Mouse (Mus musculus): ENCODE data around the gene Taok3.

Gene Taok3

DNA sequence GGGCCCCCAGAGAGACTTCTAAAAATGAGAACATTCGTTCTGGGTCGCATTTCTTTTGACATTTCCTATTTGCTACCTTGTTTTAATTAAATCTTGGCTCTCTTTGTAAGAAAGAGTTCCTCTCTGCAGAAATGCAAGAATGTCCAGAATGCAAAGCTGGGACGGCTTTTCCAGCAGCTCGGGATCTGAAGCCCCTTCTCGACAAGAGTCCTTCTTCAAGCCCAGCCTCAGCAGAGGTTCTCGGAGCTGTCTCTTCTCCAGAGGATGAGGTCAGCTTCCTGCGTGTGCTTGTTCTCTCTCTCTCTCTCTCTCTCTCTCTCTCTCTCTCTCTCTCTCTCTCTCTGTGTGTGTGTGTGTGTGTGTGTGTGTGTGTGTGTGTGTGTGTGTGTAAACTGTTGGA lies 2.2 kb upstream of the Taok3 start:
- no peak for DNase-seq (ENCODE audit: low spot score in 2 of 2)

DNA sequence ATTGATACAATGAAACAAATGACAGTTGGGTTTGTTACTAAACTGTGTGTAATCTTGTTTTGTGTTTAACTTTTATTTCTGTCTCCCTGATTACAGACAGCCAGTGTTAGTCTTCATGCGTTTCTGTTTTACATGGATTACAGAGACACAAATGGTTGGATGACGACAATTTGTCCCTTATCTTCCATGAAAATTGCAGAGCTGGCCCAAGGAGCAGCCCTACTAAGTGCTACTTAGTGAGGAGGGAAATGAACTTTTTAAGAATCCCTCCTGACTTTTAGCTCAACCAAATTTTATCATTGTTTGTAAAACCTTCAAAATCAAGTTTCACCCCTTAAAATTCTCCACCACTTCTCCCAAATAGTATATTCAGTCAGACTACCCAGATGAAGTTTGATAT lies 1.7 kb upstream of the Taok3 start:
- DNase-seq (ENCODE audit: low spot score in 2 of 2): no peak

DNA sequence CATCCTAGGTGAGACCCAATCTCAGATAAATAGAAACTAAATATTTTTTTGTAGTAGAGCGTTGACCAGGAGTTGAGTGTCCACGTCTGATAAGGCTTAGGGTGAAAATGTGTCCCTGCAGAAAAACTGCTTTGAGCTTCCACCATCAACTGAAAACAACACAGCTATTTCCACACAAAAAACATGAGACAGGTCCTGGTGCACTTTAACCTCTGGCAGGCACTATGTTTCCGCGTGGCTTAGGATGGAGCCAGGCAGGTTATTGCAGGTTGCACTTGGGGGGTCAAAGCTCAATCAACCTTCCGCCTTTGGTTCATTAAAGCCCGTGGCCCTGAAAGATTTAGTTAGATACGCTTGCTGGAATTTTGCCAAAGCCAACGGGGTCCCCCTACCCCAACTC lies 1.1 kb upstream of the Taok3 start:
- no peak for DNase-seq (ENCODE audit: low spot score in 2 of 2)

DNA sequence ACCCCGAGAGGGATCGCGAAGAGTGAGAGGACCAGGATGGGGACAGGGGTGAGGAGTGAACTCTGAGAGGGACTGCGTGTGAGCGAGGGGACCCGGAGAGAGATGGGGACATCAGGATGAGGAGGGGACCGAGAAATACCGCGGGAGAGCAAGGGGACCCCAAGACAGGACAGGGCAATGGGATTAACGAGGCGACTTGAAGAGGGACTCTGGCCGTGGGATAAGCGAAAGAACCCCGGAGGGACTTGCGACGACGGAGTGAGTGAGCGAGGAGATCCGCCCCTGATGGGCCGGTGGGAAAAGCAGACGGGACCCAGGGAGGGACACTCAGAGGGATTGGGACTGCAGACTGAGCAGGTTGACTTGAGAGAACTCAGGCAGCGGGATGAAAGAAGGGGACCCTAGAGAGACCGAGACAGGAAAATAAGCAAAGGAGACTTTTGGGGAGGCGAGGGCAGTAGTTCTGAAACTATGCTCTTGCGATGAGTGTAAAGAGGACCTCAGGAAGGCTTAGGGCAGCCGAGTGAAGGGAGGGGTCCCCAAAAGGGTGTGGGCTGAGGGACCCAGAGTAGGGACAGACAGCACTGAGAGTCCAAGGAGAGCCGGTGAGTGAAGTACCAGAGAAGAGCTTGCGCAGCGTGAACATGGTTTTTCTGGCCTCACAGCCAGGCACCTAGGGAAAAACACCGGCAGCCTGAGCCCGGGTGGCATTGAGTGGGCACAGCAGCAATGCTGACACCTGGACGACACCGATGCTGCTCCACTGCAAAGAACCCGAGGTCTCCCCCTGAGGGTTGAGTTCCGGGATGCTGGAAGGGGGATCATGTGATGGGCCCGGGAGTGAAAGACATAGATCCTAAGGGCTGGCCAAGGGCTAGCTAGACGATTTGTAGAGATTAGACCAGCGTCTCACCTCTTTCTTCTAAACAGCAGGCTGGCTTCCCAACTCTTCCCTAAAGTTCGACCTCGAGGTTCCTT lies 849 bp downstream of the Taok3 start:
- DNase-seq (ENCODE audit: low spot score in 2 of 2): no peak

DNA sequence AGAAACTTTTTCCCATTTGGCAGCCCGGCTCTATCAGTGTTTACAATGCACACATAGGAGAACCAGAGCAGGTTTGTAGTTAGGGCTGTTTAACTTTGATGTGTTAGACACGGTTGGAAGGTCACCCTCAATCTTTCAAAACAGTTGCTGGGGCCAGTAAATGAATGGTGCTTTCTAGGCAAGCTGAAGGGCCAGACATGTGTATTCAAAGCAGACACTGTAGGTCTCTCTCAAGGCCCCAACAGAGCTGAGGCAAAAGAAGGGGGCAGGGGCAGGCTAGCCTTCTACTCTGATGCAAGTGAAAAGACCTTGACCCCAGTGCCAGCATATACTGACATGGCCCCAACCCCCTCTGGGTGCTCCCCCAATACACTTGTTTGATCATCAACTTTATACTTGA lies 1.7 kb downstream of the Taok3 start:
- no peak for DNase-seq (ENCODE audit: low spot score in 2 of 2)

DNA sequence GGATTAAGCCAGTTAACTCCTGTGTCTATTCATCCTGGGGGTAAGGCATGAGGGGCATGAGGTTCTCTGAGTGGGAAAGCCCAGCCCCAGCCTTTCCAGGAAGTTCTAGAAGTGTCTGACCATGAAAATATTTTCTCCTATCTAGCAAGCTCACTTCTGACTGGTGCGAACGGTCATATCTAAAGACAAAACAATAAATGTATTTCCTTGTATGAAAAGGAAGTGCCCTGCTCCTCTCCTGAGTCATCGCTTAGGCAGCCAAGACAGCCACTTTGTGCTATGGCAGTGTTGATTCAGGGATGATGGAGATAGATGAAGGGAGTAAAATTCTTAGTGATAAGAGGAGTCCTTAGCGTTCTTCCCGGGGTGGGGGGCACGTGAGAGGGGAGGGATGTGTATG lies 3.2 kb downstream of the Taok3 start:
- DNase-seq (ENCODE audit: low spot score in 2 of 2): no peak

DNA sequence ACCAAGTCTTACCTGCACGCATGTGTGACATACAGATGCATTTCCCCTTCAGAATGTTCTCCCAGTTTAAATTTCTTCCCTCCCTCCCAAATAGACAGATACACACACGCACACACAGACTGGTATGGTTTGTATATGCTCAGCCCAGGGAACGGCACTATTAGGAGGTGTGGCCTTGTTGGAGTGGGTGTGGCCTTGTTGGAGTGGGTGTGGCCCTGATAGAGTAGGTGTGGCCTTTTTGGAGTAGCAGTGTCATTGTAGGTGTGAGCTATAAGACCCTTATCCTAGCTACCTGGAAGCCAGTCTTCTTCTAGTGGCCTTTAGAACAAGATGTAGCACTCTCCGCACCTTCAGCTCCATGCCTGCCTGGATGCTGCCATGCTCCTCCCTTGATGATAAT lies 3.9 kb downstream of the Taok3 start:
- DNase-seq (ENCODE audit: low spot score in 2 of 2): no peak

DNA sequence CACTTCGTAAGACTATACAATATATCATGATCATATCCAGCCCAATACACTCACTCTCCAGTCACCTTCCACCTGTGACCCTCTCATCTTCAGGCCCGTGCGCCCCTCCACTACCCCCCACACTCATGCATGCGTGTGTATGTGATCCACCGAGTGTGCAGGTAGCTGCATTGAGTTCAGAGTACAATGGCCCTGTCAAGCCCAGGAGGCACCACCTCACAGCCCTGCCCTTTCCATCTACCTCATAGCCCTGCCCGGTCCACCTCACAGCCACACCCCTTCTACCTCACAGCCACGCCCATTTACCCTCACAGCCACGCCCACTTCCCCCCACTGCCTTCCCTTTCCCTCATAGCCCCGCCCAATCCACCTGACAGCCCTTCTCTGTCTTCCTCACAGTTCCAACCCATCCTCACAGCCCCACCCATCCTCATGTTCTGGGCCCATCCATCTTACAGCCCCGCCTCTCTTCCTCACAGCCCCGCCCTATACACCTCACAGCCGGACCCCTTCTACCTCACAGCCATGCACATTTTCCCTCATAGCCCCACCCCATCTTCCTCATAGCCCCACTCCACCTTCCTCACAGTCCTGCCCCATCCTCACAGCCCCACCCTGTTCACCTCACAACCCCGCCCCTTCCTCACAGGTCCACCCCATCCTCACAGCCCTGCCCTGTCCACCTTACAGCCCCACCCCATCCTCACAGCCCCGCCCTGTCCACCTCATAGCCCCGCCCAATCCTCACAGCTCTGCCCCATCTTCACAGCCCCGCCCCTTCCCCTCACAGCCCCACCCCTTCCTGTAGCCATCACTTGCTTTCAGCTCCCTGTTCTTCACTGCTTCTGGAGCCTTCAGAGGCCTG lies 5.8 kb downstream of the Taok3 start:
- peak in 1 of 2 experiments; percentile 41 for DNase-seq (ENCODE audit: low spot score in 2 of 2)

DNA sequence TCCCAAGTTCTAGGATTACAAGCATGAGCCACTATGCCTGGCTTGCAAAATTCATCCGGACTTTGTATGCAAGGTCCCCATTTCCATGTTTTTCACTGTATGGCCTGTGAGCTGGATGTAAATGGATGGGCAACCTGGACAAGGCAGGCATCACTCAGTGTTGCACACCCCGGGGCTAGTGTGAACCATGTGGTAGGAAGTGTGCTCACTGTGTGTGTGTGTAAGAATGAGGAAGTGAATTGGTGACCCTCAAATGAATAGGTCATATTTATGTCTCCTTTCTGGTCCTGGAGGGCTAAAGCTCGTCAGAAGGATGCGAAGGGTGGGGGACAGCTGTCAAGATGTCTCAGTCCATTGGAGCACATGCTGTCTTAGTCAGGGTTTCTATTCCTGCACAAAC lies 7.1 kb downstream of the Taok3 start:
- DNase-seq (ENCODE audit: low spot score in 2 of 2): no peak

DNA sequence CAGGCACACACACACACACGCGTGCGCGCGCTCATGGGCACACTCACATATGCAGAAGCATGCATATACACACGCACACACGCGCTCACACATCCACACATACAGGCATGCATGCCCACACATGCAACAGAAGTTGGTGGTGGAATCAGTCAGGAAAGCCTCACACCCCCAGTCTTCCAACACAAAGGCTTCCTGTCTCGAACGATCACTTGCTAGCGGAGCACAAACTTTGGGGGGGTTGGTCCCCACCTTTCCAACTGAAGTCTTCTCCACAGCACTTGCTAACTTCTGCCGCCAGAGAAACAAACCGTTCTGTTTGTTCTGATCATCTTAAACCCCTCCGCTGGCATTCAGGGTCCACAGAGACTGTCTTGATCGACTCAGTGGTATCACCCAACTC lies 10.8 kb downstream of the Taok3 start:
- no peak for DNase-seq (ENCODE audit: low spot score in 2 of 2)

DNA sequence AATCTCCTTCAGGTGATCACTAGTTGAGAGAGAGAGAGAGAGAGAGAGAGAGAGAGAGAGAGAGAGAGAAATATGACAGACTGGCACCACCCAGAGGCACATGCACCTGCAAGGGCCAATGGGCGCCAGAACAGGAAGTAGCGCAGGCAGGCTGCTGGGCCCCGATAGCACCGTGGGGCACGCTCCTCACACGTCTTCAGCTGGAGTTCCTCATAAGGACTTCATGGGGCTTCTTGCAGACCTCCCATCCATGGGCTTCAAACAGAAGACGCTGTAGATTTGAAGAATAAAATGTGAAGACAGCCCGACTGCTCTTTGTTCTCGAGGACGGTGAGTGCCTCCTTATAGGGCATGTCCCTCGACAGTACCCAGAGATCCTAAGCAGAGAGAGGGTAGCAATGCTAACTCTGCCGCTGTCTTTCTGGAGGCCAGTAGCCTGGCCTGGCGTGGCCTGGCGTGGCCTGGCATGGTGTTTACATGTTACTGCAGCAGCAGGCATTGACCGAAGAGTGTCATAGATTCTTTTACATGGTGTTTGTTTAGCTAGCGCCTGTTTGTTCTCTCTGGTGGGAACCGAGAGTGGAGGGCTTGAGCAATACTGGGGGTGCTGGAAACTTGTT lies 13.6 kb downstream of the Taok3 start:
- peak; percentile 69 to 82 for DNase-seq (ENCODE audit: low spot score in 2 of 2)

DNA sequence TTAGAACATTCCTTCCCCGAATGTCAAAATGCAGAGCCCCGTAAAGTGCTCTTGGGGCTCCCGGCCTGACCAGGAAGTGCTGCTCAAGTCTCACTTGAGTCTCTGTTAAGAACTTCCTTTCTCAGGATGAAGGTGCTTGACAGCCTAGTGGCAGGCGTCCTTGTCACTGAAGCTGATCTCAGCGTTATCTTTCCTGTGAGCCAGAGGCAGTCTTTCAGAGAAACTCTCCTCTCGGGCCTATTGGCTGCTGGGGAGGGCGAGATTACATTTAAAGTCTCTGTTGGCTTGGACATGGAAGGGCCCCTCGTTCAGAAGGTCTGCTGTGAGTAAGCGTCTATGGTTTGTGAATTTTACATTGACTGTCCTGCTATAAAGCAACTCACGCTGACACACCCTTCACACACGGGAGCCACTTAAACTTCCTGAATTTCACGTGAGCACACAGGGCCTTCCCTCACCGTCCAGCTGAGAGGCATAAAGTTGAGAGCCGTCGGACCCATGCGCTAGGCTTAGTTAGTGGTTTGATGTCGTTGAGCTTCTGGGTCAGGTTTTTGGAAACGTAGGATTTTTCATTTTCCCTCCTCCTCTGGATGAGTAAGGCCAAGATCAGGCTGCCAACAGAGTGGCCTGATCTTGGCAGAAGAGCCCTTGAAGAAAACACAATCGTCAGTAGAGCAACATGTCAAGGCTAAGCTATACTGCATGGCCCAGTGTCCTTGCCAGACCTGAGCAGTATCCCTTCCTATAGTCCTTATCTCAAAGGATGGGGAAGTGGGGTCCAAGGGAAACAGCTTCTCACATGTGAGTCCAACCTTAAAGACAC lies 14.3 kb downstream of the Taok3 start:
- DNase-seq (ENCODE audit: low spot score in 2 of 2): peak in 1 of 2 experiments; percentile 16

DNA sequence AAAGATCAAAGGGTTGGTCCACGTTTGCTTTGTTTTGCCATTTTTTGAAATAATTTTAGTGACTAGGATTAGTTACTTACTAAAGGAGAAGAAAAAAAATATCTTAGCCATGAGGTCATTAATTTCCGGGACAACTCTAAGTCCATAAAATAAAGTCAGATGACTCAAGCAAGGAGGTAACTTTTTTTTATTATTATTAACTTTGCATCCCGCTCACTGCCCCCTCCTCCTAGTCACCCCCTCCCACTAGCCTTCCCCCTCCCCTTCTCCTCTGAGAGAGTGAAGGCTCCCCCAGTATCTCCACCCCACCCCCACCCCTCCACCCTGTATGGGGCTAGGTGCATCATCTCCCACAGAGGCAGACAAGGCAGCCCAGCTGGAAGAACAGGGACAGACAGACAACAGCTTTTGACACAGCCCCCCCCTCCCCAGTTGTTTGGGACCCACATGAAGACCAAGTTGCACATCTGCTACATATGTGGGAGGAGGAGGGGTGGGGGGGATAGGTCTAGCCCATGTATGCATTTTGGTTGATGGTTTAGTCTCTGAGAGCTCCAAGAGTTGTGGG lies 15.0 kb downstream of the Taok3 start:
- no peak for DNase-seq (ENCODE audit: low spot score in 2 of 2)

DNA sequence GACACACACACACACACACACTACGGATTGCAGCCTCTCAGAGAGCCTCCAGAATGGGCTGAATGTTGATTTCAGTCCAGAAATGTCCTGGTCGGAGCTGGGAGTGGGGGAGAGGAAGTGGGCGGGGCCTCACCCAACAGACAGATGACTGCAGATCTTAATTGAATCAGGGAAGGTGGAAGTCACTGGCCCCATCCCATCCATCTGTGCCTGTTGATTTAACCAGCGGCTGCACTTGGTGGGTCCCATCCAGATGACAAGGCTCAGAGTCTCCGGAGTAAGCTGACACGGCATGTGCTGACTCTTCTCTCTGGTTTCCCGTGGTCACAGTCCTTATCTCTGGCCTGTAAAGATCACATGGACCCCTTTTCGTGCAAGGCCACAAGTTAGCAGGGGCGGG lies 15.9 kb downstream of the Taok3 start:
- no peak for DNase-seq (ENCODE audit: low spot score in 2 of 2)

DNA sequence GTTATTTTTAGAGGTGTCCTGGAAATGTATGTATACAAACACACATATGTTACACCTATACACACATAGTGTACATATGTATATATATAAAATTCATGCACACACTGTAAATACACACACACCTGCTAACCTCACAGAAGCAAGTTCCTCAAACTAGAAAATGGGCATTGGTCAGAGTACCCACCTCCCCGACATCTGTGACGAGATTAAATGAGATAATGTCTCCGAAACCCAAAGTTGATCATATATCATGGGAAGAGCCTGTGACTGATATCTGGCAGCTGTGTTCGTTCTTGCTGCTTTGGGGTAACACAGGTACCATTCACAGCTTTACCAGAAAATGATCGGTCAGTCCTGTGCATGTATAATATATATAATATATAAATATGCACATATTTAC lies 16.6 kb downstream of the Taok3 start:
- DNase-seq (ENCODE audit: low spot score in 2 of 2): no peak

DNA sequence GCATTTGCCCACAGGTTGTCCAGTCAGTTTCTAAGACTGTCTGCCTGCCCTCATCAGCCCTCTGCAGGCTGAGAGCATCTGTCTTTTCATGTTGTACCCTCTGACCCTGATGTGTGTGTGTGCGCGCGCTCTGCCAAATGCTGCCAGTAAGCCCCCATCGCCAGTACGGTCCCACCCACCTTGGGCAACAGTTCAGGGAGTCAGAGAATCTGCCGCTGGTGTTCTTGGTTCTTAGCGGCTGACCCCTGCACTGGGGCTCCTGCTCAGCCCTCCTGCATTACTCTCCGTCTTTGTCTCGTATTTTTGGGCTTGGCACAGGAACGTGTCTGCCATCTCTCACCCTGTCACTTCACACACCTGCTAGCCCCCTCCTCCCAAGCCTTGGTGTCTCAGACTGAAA lies 17.1 kb downstream of the Taok3 start:
- no peak for DNase-seq (ENCODE audit: low spot score in 2 of 2)

DNA sequence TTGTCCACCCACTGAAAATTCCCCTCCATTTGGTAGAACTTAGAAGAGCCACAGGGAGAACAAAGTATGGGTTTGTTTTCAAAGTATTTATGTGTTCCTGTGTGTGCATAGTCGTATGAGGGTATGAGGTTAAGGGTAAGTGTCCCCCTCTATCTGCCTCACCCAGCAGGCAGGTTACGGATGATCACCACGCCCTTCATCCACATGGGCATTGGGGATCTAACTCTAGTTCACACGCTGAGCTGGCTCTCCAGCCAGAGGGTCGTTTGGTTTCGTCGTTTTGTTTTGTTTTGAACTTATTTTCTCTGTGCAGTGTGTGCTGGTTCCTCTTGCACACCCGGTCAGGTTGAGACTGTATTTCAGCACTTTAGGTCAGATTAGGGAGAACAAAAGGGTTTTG lies 17.7 kb downstream of the Taok3 start:
- DNase-seq (ENCODE audit: low spot score in 2 of 2): no peak

DNA sequence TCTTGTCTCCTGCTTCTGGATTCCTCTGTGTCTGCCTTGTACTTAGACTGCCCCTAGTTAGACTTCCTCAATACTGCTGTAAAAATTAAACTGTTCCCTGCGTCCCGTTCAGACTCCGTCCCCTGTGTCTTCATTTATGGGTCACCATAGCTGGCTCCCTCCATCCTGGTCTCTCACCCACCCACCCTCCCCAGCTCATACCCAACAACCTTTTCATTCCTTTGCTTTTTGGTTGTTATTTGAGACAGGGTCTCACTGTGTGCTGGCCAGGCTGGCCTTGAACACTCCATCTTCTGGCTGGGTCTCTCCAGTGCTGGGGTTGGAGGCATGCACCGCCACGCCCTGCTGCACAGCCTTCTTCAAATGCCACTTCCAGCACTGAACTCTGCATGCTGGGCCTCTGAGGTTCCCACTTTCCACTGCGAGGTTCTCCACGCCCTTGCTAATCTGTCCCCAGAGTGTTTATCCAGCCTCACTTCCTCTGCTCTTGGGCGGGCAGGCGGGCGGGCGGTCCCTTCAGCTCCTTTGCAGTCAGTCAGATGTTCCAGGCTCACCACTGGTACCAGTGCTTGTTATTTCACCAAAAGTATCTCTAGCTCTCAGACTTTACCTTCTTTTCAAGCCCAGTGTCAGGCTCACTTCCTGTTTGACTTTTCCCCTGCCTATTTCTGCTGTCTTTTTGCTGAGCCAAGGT lies 18.5 kb downstream of the Taok3 start:
- peak in 1 of 2 experiments; percentile 31 for DNase-seq (ENCODE audit: low spot score in 2 of 2)

DNA sequence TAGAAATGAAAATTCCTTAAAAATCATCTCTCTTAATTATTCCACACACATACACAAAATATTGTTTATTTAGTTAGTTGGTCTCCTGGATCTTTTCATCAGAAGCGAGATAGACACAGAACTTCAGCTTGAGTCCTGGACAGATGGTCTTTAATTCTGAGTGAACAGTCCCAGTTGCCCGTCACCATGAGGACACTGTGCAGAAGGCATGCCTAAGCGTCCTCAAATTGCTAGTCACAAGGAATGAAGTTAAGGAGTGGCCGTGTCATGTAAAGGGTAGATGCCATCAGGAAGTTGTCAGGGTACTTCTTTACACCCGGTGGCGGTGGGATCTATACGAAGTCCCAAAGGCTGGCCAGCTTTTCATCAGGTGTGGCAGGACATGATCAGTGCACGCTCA lies 19.9 kb downstream of the Taok3 start:
- no peak for DNase-seq (ENCODE audit: low spot score in 2 of 2)

DNA sequence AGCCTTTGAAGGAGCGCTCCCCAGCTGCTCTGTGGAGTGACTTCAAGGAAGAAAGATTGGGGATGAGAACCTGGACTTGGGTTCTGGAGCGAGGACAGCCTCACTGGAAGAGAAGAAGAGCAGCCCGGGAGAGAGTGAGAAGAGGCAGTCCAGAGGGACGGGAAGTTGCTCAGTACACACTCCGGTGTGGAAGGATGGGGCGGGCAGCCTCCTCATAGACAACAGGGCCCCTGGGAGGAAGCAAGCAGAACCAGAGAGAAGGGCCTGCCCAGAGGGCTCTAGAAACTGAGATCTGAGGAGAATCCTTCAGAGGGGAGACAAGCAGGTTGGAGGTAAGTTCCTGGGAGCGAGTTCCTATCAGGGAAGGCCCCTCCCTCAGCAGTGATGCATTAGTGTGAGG lies 20.4 kb downstream of the Taok3 start:
- no peak for DNase-seq (ENCODE audit: low spot score in 2 of 2)

Data from natural killer cell, adult 2 months (primary cell).